Mouse (Mus musculus) T-helper 2 cell (primary cell): ENCODE results near the gene Pcnt.

Experiments used
- in situ Hi-C: fragments of 300-600 bp; cut with MboI, MseI; formaldehyde crosslinking; loops from one replicate; pipeline ENCODE4 v1.15.1; 2025; ENCODE audit warnings: high pct_unique_total_duplicates

Pcnt gene

GRCm38 (mm10) chr10:76317623-76318022 lies 125.0 kb downstream of the Pcnt start:
- in situ Hi-C loops = loop anchor here (10.0 kb wide), 1 partner anchor 1267 kb away; the partner anchor contains the start of gene Pttg1ip

GRCm38 (mm10) chr10:76316194-76316593 lies 126.4 kb downstream of the Pcnt start:
- in situ Hi-C loops = loop anchor here (10.0 kb wide), 1 partner anchor 1269 kb away; the partner anchor contains the start of gene Pttg1ip

- in situ Hi-C loops = no loop called here
Observed at GRCm38 (mm10) chr10:76306738-76307137, 135.8 kb downstream of the Pcnt start.
